Mouse (Mus musculus): ENCODE measurements around the gene Kctd2.
"Not testable (repeated sequence)": the region's sequence is repeated elsewhere in the genome, so short reads cannot be mapped to it uniquely, and the experiment has no call there.

The Kctd2 gene

DNA sequence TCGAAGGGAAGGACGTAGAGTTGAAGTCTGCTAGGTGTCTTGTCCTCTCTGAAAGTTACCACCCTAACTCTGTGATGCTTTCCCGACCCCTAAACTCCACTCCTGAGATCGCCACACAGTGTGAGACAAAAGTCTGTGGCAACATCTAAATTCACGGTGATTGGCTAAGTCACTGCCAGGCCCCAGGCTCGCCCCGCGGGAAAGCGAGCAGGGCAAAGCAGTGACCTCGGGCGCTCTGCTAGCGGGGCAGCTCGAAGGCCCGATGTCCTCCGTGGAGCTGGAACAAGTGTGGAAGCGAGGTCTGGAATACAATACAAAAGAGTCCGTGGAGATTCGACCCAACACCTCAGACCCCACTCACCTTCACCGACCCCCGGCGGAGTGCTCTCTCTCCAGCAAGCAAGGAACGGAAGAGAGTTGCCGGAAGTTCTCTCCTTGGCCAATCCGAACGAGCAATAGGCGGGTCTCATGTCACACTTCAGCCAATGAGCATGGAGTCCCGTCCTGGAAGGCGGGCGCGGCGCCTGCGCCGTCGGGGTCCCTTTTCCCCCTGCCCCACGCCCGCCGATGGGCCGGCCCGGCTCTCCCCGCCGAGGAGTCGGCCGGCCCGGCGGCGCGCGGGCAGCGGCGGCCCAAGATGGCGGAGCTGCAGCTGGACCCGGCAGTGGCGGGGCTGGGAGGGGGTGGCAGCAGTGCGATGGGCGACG, at the start of gene Kctd2, which contains the start of gene Atp5h:
Gene Kctd2 (plus strand): TSS at position 598 of the 707 bp plus-strand sequence.
Gene Atp5h (minus strand): TSS at position 432 of the 707 bp plus-strand sequence.
- peak; percentile 98 for DNase-seq (ENCODE audit: low read depth)

GRCm38 (mm10) chr11:115370368-115370767, 49.6 kb upstream of the Kctd2 start:
- no peak for DNase-seq (ENCODE audit: low read depth)

GRCm38 (mm10) chr11:115371354-115371753, 48.6 kb upstream of the Kctd2 start:
- no peak for DNase-seq (ENCODE audit: low read depth)

DNA sequence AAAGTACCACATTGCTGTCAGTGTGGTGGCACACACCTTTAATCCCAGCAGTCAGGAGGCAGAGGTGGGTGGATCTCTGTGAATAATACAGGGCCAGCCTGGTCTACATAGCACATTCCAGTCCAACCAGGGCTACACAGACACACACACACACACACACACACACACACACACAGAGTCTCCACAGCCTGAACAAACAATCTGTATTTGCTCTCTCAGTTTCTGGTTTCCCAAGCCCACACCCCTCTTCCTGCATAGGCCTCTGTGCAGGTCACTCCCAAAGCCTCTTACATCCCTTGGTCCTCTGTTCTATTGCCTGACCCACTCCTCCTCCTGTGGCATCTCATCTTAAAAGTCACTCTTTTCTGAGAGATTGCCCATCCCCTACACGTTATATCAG, 47.9 kb upstream of the Kctd2 start:
- no peak for DNase-seq (ENCODE audit: low read depth)

- no peak for DNase-seq (ENCODE audit: low read depth)
These were observed 47.2 kb upstream of the Kctd2 start for GRCm38 (mm10) chr11:115372737-115373136.

GRCm38 (mm10) chr11:115373805-115374694, 45.9 kb upstream of the Kctd2 start:
- DNase-seq (ENCODE audit: low read depth) = peak; percentile 83

GRCm38 (mm10) chr11:115374695-115375425, 45.1 kb upstream of the Kctd2 start:
- DNase-seq (ENCODE audit: low read depth) = no peak

GRCm38 (mm10) chr11:115376722-115377121, 43.2 kb upstream of the Kctd2 start:
- DNase-seq (ENCODE audit: low read depth) = peak; percentile 43

DNA sequence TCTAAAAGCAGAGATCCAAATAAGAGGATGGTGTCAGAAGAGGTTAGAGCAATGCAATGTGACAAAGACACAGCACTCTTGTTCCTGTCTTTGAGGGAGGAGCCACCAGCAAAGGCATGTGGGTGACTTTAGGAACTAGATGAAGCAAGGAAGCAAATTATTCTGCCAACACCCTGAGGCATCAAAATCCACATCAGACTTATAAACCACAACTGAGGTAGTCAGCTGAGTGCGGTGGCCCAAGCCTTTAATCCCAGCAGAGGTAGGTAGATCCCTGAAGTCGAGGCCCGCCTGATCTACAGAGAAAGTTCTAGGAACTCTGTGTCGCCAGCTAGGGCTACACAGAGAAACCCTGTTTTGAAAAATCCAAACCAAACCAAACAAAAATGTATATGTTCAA, 42.7 kb upstream of the Kctd2 start:
- DNase-seq (ENCODE audit: low read depth) = no peak

DNA sequence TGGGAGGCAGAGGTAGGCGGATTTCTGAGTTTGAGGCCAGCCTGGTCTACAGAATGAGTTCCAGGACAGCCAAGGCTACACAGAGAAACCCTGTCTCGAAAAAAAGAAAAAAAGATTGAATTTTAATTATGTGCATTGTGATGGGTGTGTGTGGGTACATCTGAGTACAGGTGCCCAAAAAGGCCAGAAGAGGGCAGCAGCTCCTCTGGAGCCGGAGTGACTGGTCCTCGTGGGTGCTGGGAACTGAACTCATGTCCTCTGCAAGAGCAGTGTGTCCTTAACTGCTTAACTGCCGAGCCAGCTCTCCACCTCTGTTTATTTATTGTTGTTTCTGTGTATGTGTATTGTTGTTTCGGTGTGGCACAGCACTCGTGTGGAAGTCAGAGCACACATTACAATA, 42.1 kb upstream of the Kctd2 start:
- DNase-seq (ENCODE audit: low read depth) = no peak

DNA sequence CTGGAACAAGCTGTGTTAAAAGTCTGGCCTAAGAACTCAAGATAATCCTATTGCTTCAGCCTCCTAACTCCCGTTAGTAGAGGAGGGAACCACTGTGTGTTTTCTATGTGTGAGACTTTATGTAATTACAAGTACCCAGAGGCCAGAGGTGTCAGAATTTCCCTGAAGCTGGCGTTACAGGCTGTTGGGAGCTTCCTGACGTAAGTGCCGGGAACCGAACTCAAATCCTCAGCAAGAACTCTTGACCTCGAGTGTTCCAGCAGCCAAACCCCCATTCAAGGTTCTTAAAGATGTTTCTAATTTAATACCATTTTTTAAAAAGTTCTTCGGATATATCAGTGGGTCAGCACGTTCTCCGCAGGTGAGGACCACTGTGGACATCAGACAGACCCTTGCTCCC, 38.7 kb upstream of the Kctd2 start:
- DNase-seq (ENCODE audit: low read depth) = peak; percentile 77

DNA sequence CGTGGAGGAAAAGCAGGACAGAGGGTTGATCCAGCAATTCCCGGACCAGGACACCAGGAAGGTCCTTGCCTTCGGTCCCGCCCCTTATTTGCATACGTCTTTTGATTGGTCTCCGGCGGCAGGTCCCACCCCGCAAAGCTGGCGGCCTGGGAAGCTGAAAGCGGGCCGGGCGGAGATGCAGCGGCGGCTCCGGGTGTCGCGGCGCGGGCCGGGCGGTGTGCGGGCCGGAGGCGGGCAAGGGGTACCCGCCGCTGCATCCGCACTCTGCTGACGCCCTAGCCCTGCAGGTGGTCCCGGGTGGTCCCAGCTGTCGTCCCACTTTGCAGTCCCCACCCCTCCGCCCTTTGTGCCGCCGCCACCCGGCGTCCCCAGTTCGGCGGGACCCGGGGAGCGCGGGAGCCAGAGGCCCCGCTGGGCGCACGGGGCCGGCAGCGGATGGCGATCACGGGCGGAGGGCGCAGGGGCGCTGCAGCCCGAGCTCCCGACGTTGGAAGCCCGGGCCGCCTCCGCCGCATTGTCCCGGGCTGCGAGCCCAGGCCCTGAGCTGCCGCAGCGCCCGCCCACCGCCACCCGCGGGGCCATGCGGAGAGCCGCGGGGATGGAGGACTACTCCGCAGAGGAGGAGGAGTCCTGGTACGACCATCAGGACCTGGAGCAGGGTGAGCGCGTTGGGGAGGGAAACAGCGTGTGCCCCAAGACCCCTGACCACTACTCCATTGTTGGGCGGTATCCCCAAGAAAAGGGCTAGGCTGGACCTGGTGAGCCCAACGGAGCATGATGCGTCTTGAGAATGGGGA, 38.0 kb upstream of the Kctd2 start, which contains the start of gene Cdr2l:
Gene Cdr2l (plus strand): TSS at position 174 of the 797 bp plus-strand sequence.
- DNase-seq (ENCODE audit: low read depth) = peak; percentile 96

DNA sequence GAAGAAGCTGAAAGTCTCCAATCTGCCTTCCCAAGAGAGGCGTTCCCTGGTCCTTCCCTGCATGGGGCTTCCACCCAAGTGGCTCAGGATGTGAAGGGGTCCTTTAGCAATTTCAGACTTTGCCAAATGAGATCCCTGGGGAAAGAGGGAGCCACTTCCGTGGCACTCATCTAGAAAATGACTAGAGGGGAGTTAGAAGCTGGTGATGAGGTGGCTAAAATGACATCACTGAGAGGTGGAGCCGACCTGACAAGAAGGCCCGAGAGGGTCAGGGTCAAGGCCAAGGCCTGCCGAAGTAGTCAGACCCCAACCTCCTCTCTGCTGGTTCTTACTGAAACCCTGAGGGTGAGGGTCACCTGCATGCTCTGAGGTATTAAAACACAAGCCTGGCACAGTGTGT, 37.0 kb upstream of the Kctd2 start:
- peak; percentile 43 for DNase-seq (ENCODE audit: low read depth)

DNA sequence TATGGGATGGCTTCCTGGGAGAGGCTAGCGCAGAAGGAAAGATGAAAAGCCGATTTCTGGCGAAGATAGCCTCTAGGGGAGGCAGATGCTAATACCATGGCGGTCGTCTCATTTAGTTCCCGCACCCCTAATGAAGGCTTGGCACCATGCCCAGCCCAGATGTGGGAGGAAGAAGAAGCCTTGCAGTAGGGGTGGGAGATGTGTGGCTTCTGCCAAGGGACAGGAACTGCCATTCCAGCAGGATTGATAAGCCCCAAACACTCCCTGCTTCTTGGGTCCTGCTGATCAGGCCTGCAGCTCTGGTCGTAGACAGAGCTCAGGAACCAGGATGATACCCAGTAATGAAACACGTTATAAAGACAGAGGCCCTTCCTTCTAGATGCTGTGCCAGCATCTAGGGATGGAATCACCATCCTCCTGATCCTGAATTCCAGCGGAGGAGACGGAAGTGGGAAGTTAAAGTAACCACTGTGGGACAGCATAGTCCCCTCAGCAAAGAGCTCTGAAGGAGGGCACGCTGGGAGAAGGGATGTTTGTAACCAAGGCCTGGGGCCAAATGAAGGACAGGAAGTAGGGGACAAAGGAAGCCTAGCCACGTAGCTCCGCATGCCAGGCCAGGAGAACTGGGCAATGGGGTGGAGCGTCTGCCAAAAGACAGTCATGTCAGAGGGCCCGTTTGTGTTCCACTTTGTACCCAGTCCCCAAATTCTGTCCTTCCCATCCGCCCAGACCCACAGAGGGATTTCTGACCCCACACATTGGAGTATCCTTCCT, 36.0 kb upstream of the Kctd2 start:
- peak; percentile 52 for DNase-seq (ENCODE audit: low read depth)

- peak; percentile 22 for DNase-seq (ENCODE audit: low read depth)
These were observed 35.3 kb upstream of the Kctd2 start for GRCm38 (mm10) chr11:115384587-115384986.

DNA sequence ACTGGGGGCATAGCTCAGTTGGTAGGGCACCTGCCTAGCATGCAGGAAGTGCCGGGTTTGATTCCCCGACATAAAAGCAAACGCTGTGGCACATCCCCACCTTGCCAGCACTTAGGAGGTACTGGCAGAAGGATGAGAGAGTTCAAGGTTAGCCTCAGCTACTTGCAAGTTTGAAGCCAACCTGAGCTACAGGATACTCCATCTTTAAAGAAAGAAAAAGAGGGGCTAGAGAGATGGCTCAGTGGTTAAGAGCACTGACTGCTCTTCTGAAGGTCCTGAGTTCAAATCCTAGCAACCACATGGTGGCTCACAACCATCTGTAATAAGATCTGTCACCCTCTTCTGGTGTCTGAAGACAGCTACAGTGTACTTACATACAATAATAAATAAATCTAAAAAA, 33.1 kb upstream of the Kctd2 start:
- DNase-seq (ENCODE audit: low read depth) = not testable (repeated sequence)

- DNase-seq (ENCODE audit: low read depth) = no peak
These were observed 28.6 kb upstream of the Kctd2 start for GRCm38 (mm10) chr11:115391358-115391757.

GRCm38 (mm10) chr11:115393721-115394325, 26.1 kb upstream of the Kctd2 start:
- no peak for DNase-seq (ENCODE audit: low read depth)

DNA sequence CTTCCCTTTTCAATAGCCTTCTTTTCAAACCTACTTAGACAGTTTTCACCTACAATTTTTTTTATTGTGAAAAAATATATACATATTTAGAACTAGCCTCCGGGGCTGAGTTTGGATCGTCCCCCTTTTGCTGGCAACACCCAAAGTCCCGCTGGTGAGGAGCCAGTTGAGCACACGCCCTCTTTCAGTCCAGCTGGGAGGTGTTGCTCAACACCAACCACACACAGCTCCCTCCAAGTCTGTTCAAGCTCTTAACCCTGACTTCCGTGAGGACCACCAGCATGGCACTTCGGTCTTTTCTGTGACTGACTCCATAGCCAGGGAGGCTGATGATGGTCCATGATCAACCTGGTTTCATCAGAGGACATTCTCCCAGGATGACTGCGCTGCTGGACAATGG, 21.8 kb upstream of the Kctd2 start:
- DNase-seq (ENCODE audit: low read depth) = peak; percentile 79

GRCm38 (mm10) chr11:115400126-115400525, 19.8 kb upstream of the Kctd2 start:
- DNase-seq (ENCODE audit: low read depth) = peak; percentile 46

All from NIH3T3 (cell line).